Mouse (Mus musculus) embryonic facial prominence, embryonic 14.5 days (tissue): Measurements from ENCODE around the gene Arsg. TPM values are rescaled to one million over a fixed set of nuclear protein-coding genes. Genes with fewer than 3 reads are reported as not detected.

ENCODE experiments used
- ATAC-seq: fragments of 200-750 bp; cut with Nextera tagmentation; 2 replicates; pipeline ENCODE4 v1.8.0; 2017; ENCODE audit warnings: low read depth, moderate number of reproducible peaks, moderate TSS enrichment
- DNase-seq: peaks from one replicate; pipeline ENCODE4 v3.0.0-alpha.2; 2015; ENCODE audit warnings: low spot score
- H3K27ac ChIP-seq: fragments of 300-500 bp; sonication (generic); replicated peaks from 2 replicates; pipeline ENCODE4 v1.5.1; 2014; ENCODE audit warnings: low read depth, mild to moderate bottlenecking, low read length, moderate library complexity
- H3K27me3 ChIP-seq: fragments of 300-500 bp; sonication (generic); replicated peaks from 2 replicates; pipeline ENCODE4 v1.6.1; 2014; ENCODE audit warnings: low read length; ENCODE audit not compliant: control insufficient read depth, insufficient read depth
- H3K36me3 ChIP-seq: fragments of 300-500 bp; sonication (generic); 2 replicates; pipeline ENCODE4 v1.6.1; 2014; ENCODE audit warnings: low read length, mixed read lengths; ENCODE audit not compliant: control insufficient read depth, insufficient read depth
- H3K4me1 ChIP-seq: fragments of 300-500 bp; sonication (generic); 2 replicates; pipeline ENCODE4 v1.6.1; 2014; ENCODE audit warnings: antibody characterized with exemption, low read length; ENCODE audit not compliant: control insufficient read depth, insufficient read depth
- H3K4me2 ChIP-seq: fragments of 300-500 bp; sonication (generic); 2 replicates; pipeline ENCODE4 v1.6.1; 2014; ENCODE audit warnings: low read depth, mild to moderate bottlenecking, low read length, moderate library complexity, mixed read lengths
- H3K4me3 ChIP-seq: fragments of 300-500 bp; sonication (generic); 2 replicates; pipeline ENCODE4 v1.5.1; 2014; ENCODE audit warnings: low read depth, mild to moderate bottlenecking, low read length
- H3K9ac ChIP-seq: fragments of 300-500 bp; sonication (generic); 2 replicates; pipeline ENCODE4 v1.6.1; 2014; ENCODE audit warnings: low read depth, mild to moderate bottlenecking, low read length, moderate library complexity, mixed read lengths
- H3K9me3 ChIP-seq: fragments of 300-500 bp; sonication (generic); 2 replicates; pipeline ENCODE4 v1.6.1; 2016; ENCODE audit warnings: low read length; ENCODE audit not compliant: control insufficient read depth
- WGBS: fragments of 180-500 bp; shearing (Covaris S2); extraction: QIAGEN DNeasy Blood & Tissue Kit; methylation state at CpG from one replicate; pipeline ENCODE4 v1.1.7; 2014; 5-methylcytosine and 5-hydroxymethylcytosine counted together
- polyA plus RNA-seq: library from polyadenylated mRNA; unstranded; fragments of >200 nt; fragmentation: Nextera tagmentation; extraction: Ambion mirVana; gene quantifications from 2 replicates; pipeline ENCODE4 v1.2.1, GENCODE M21; 2014

The Arsg gene
- polyA plus RNA-seq, 1 experiment from 2014 or later, result 4.3 TPM

GRCm38 (mm10) chr11:109507068-109507467, 33.9 kb downstream of the Arsg start:
- ATAC-seq (no peak), DNase-seq (no peak)
- Histone ChIP-seq H3K4me1 (no peaks in the 10 kb centered on the region), H3K9me3 (0 out of 2 replicates have a peak, but pooled peaks cover 2% of the 10 kb centered on the region), H3K9ac (no peak overlapping the region), H3K27ac (no peak overlapping the region), H3K36me3 (no peaks in the 10 kb centered on the region), H3K27me3 (no peaks in the 10 kb centered on the region), H3K4me2 (no peak overlapping the region), H3K4me3 (no peak overlapping the region)
- WGBS, result 41% methylated on average over 3 of the region's 3 CpGs

- Histone ChIP-seq H3K27me3 (no peaks in the 10 kb centered on the region), H3K4me3 (no peak overlapping the region), H3K27ac (no peak overlapping the region), H3K9me3 (0 out of 2 replicates have a peak, but pooled peaks cover 6% of the 10 kb centered on the region), H3K4me1 (no peaks in the 10 kb centered on the region), H3K4me2 (no peak overlapping the region), H3K9ac (no peak overlapping the region), H3K36me3 (no peaks in the 10 kb centered on the region)
- ATAC-seq, result no peak
- no peak for DNase-seq
- 84% methylated on average over 16 of the region's 16 CpGs for WGBS
Measured at GRCm38 (mm10) chr11:109512995-109513675, 40.0 kb downstream of the Arsg start.

- H3K4me3 ChIP-seq, result no peak overlapping the region
- no peak overlapping the region for H3K4me2 ChIP-seq
- 0 out of 2 replicates have a peak, but pooled peaks cover 6% of the 10 kb centered on the region for H3K9me3 ChIP-seq
- H3K4me1 ChIP-seq, result no peaks in the 10 kb centered on the region
- peak; percentile 15 for DNase-seq
- no peak overlapping the region for H3K9ac ChIP-seq
- no peaks in the 10 kb centered on the region for H3K27me3 ChIP-seq
- H3K36me3 ChIP-seq, result no peaks in the 10 kb centered on the region
- ATAC-seq, result no peak
- no peak overlapping the region for H3K27ac ChIP-seq
- WGBS, result 71% methylated on average over 3 of the region's 3 CpGs
Measured at GRCm38 (mm10) chr11:109514064-109514612, 41.0 kb downstream of the Arsg start.

- Histone ChIP-seq H3K9ac (no peak overlapping the region), H3K9me3 (0 out of 2 replicates have a peak, but pooled peaks cover 6% of the 10 kb centered on the region), H3K27ac (no peak overlapping the region), H3K27me3 (no peaks in the 10 kb centered on the region), H3K4me2 (no peak overlapping the region), H3K4me1 (no peaks in the 10 kb centered on the region), H3K36me3 (no peaks in the 10 kb centered on the region), H3K4me3 (no peak overlapping the region)
- whole genome bisulfite sequencing, result 88% methylated on average over 11 of the region's 11 CpGs
- ATAC-seq, result no peak
- DNase-seq, result no peak
Measured at GRCm38 (mm10) chr11:109517330-109517729, 44.2 kb downstream of the Arsg start.

GRCm38 (mm10) chr11:109517816-109518215, 44.6 kb downstream of the Arsg start:
- no peak overlapping the region for H3K9ac ChIP-seq
- 0 out of 2 replicates have a peak, but pooled peaks cover 6% of the 10 kb centered on the region for H3K9me3 ChIP-seq
- 84% methylated on average over 3 of the region's 3 CpGs for WGBS
- H3K27me3 ChIP-seq, result no peaks in the 10 kb centered on the region
- H3K4me1 ChIP-seq, result no peaks in the 10 kb centered on the region
- no peak overlapping the region for H3K27ac ChIP-seq
- ATAC-seq (no peak), DNase-seq (no peak)
- no peaks in the 10 kb centered on the region for H3K36me3 ChIP-seq
- H3K4me3 ChIP-seq, result no peak overlapping the region
- no peak overlapping the region for H3K4me2 ChIP-seq

- no peak overlapping the region for H3K4me2 ChIP-seq
- H3K4me3 ChIP-seq, result no peak overlapping the region
- H3K36me3 ChIP-seq, result no peaks in the 10 kb centered on the region
- no peak for ATAC-seq
- no peaks in the 10 kb centered on the region for H3K27me3 ChIP-seq
- H3K27ac ChIP-seq, result no peak overlapping the region
- WGBS, result 41% methylated on average over 6 of the region's 7 CpGs
- H3K9ac ChIP-seq, result no peak overlapping the region
- H3K9me3 ChIP-seq, result no peaks in the 10 kb centered on the region
- no peaks in the 10 kb centered on the region for H3K4me1 ChIP-seq
- DNase-seq, result no peak
Measured at GRCm38 (mm10) chr11:109520958-109521357, 47.8 kb downstream of the Arsg start.

- no peak overlapping the region for H3K4me3 ChIP-seq
- no peak overlapping the region for H3K4me2 ChIP-seq
- no peaks in the 10 kb centered on the region for H3K4me1 ChIP-seq
- H3K27me3 ChIP-seq, result no peaks in the 10 kb centered on the region
- WGBS, result 76% methylated on average over 5 of the region's 5 CpGs
- no peak for DNase-seq
- H3K36me3 ChIP-seq, result no peaks in the 10 kb centered on the region
- H3K9me3 ChIP-seq, result no peaks in the 10 kb centered on the region
- no peak overlapping the region for H3K9ac ChIP-seq
- H3K27ac ChIP-seq, result no peak overlapping the region
- ATAC-seq, result no peak
Measured at GRCm38 (mm10) chr11:109524869-109525268, 51.7 kb downstream of the Arsg start.

- H3K27ac ChIP-seq, result no peak overlapping the region
- no peak overlapping the region for H3K4me3 ChIP-seq
- no peak overlapping the region for H3K9ac ChIP-seq
- no peaks in the 10 kb centered on the region for H3K9me3 ChIP-seq
- H3K27me3 ChIP-seq, result no peaks in the 10 kb centered on the region
- no peaks in the 10 kb centered on the region for H3K4me1 ChIP-seq
- H3K36me3 ChIP-seq, result no peaks in the 10 kb centered on the region
- no peak for DNase-seq
- H3K4me2 ChIP-seq, result no peak overlapping the region
- no peak for ATAC-seq
- 84% methylated on average over 4 of the region's 4 CpGs for WGBS
Measured at GRCm38 (mm10) chr11:109525571-109525970, 52.4 kb downstream of the Arsg start.

GRCm38 (mm10) chr11:109530030-109530429, 56.9 kb downstream of the Arsg start:
- 77% methylated on average over 4 of the region's 4 CpGs for WGBS
- H3K4me2 ChIP-seq, result no peak overlapping the region
- no peaks in the 10 kb centered on the region for H3K27me3 ChIP-seq
- no peak overlapping the region for H3K27ac ChIP-seq
- no peak overlapping the region for H3K4me3 ChIP-seq
- H3K9ac ChIP-seq, result no peak overlapping the region
- ATAC-seq (no peak), DNase-seq (no peak)
- H3K36me3 ChIP-seq, result no peaks in the 10 kb centered on the region
- no peaks in the 10 kb centered on the region for H3K4me1 ChIP-seq
- no peaks in the 10 kb centered on the region for H3K9me3 ChIP-seq
